Mouse (Mus musculus) myocyte (in vitro differentiated cells): ENCODE measurements around the gene Wdhd1.

Source experiments
- E2F4 ChIP-seq: IDR thresholded peaks from one replicate; pipeline ENCODE4 v1.6.1; 2011; ENCODE audit warnings: mild to moderate bottlenecking, control low read depth, moderate library complexity; ENCODE audit not compliant: insufficient read depth
- MYOD1 ChIP-seq, 3 experiments: IDR thresholded peaks; one replicate each; pipeline ENCODE4 v1.6.1; 2011; ENCODE audit warnings: control low read depth in 2 of 3, low read depth in 2 of 3, mild to moderate bottlenecking in 2 of 3, moderate library complexity in 1 of 3; ENCODE audit not compliant: insufficient read length in 2 of 3, control insufficient read depth in 1 of 3
- USF1 ChIP-seq: IDR thresholded peaks from one replicate; pipeline ENCODE4 v1.6.1; 2011; ENCODE audit warnings: low read depth, mild to moderate bottlenecking, control low read depth, moderate library complexity

GRCm38 (mm10) chr14:47197340-47197739 lies 79.3 kb downstream of the Wdhd1 start:
- TF ChIP-seq USF1, result no peak
- TF ChIP-seq E2F4, result no peak
- TF ChIP-seq MYOD1 (IDR thresholded peaks at IDR 0.05; ENCODE audit: control insufficient read depth in 1 of 3, insufficient read length in 2 of 3, low read depth in 2 of 3), result no peak
